ENCODE assay signal across 20 mouse cellular contexts in the genomic region with DNA sequence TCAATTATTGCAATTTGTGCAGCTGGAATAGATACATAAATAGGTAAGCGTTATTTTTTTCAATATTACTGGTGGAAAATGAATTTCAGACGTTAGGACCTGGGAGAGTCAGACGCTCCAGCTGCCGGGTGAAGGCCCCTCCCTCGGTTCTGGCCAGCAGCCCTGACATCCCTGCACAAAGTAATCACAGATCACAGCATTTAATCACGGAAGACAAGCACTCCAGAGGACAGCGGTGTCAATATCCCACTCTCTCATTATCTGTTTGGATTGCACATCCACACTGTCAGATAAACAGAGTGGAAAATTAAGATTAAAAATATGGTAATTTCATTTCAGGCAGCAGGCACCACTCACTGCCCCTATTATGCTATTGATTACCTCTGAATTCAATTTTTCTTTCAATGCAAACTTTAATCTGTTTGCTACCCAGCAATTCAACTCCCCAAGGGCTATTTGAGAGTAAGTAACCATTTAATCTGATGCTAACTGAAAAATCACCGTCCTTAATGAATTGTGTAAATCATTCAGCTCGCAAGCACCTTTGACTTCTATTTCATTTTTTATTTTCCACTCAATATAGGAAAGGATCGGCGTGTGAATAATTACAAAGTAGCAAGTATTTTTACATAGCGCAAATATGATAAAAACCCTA.
A peak's percentile ranks its signal among the peaks of the same experiment; 100 is the strongest.
DNase-seq lines count a peak whose midpoint lies in the region; ATAC-seq and TF ChIP-seq lines count a peak whose summit lies in the region.
"Had no signal": no experiment of that assay in that cellular context is flagged by ENCODE, and none has a peak within 500 bp of the region (broad histone marks: within the 10 kb centered on the region; RNA-seq: fewer than 3 reads in every experiment).

No protein-coding gene starts in this region.

- no peak for TF ChIP-seq EP300 in stomach, postnatal 0 days (optimal IDR thresholded peaks at IDR 0.05)

- H3K27me3 ChIP-seq in hindbrain, embryonic 10.5 days (ENCODE audit: insufficient read depth, poor library complexity, severe bottlenecking): peaks cover 87% of the 10 kb centered on the region
- peaks cover 12% of the 10 kb centered on the region for H3K27me3 ChIP-seq in hindbrain, embryonic 16.5 days (replicated peaks; ENCODE audit: control insufficient read depth, insufficient read depth, low read length)
- H3K27me3 ChIP-seq in forebrain, postnatal 0 days (ENCODE audit: insufficient read depth, low read length): peaks cover 39% of the 10 kb centered on the region; the same call in 1 of the 2 replicates
- peaks cover 58% of the 10 kb centered on the region for H3K27me3 ChIP-seq in midbrain, embryonic 13.5 days
- peaks cover 5% of the 10 kb centered on the region; the same call in 1 of the 2 replicates for H3K27me3 ChIP-seq in stomach, postnatal 0 days (ENCODE audit: control insufficient read depth, insufficient read depth, low read length)

- peak overlapping the region; percentile 66 for H3K4me3 ChIP-seq in hindbrain, embryonic 10.5 days
- no peak overlapping the region for H3K4me3 ChIP-seq in hindbrain, embryonic 16.5 days (ENCODE audit: low read length)
- no peak overlapping the region for H3K4me3 ChIP-seq in forebrain, postnatal 0 days (ENCODE audit: low read depth, low read length)
- no peak overlapping the region for H3K4me3 ChIP-seq in midbrain, embryonic 13.5 days (replicated peaks)
- no peak overlapping the region for H3K4me3 ChIP-seq in stomach, postnatal 0 days (ENCODE audit: low read depth, low read length)

- peaks cover 50% of the 10 kb centered on the region for H3K4me1 ChIP-seq in hindbrain, embryonic 10.5 days (replicated peaks)
- H3K4me1 ChIP-seq in hindbrain, embryonic 16.5 days (ENCODE audit: control insufficient read depth, insufficient read depth, low read depth, low read length): peaks cover 8% of the 10 kb centered on the region
- H3K4me1 ChIP-seq in forebrain, postnatal 0 days (ENCODE audit: insufficient read depth): no peaks in the 10 kb centered on the region
- peaks cover 36% of the 10 kb centered on the region for H3K4me1 ChIP-seq in midbrain, embryonic 13.5 days (replicated peaks)
- 0 out of 2 replicates have a peak, but pooled peaks cover 2% of the 10 kb centered on the region for H3K4me1 ChIP-seq in stomach, postnatal 0 days (replicated peaks; ENCODE audit: control insufficient read depth, insufficient read depth)

- no peak for DNase-seq in hindbrain, embryonic 10.5 days (ENCODE audit: low spot score)
- peak; percentile 16 for DNase-seq in forebrain, postnatal 0 days
- DNase-seq in retina, embryonic 14.5 days (ENCODE audit: low spot score): peak; percentile 75
- DNase-seq in right cerebral cortex, adult 18-20 months: no peak
- no peak for DNase-seq in stomach, postnatal 0 days (ENCODE audit: low spot score)
- DNase-seq: adrenal gland, adult 2 months; cerebellum, adult 9-10 months; gastrocnemius, postnatal 25 days; heart, postnatal 4 days; kidney, adult 11 months; lung, adult 18-20 months; lung, postnatal 36 days; right cerebral cortex, postnatal 25 days; thymus, adult 18-20 months had no signal

- H3K4me2 ChIP-seq in hindbrain, embryonic 16.5 days (ENCODE audit: low read length): no peak overlapping the region
- H3K4me2 ChIP-seq in forebrain, postnatal 0 days (ENCODE audit: low read depth): no peak overlapping the region
- H3K4me2 ChIP-seq in midbrain, embryonic 13.5 days (replicated peaks): peak overlapping the region; percentile 32; the same call in 1 of the 2 replicates
- no peak overlapping the region for H3K4me2 ChIP-seq in stomach, postnatal 0 days (replicated peaks; ENCODE audit: low read depth)

- no peak; the same call in 1 of the 2 replicates for ATAC-seq in hindbrain, embryonic 16.5 days
- no peak for ATAC-seq in forebrain, postnatal 0 days
- peak; percentile 66 for ATAC-seq in midbrain, embryonic 13.5 days
- ATAC-seq in stomach, postnatal 0 days (ENCODE audit: low FRiP score, low TSS enrichment): no peak

- H3K9me3 ChIP-seq in hindbrain, embryonic 10.5 days: no peaks in the 10 kb centered on the region
- H3K9me3 ChIP-seq in hindbrain, embryonic 16.5 days (ENCODE audit: control insufficient read depth, low read length): no peaks in the 10 kb centered on the region
- no peaks in the 10 kb centered on the region for H3K9me3 ChIP-seq in forebrain, postnatal 0 days (ENCODE audit: low read length)
- H3K9me3 ChIP-seq in midbrain, embryonic 13.5 days: no peaks in the 10 kb centered on the region
- no peaks in the 10 kb centered on the region for H3K9me3 ChIP-seq in stomach, postnatal 0 days (ENCODE audit: control insufficient read depth, low read length)
- H3K9me3 ChIP-seq: embryonic facial prominence, embryonic 13.5 days; G1E; heart, embryonic 12.5 days; limb, embryonic 15.5 days had no signal

- no peak for TF ChIP-seq CTCF in forebrain, postnatal 0 days (IDR thresholded peaks at IDR 0.05; ENCODE audit: low read depth)
- TF ChIP-seq CTCF in stomach, postnatal 0 days (IDR thresholded peaks at IDR 0.05; ENCODE audit: low read depth): no peak

- WGBS in hindbrain, embryonic 10.5 days: 20% methylated on average over 12 of the region's 12 CpGs
- 17% methylated on average over 12 of the region's 12 CpGs for WGBS in hindbrain, embryonic 16.5 days
- WGBS in forebrain, postnatal 0 days: 19% methylated on average over 12 of the region's 12 CpGs
- 6% methylated on average over 12 of the region's 12 CpGs for WGBS in midbrain, embryonic 13.5 days
- WGBS in stomach, postnatal 0 days: 40% methylated on average over 12 of the region's 12 CpGs

- no peak overlapping the region for H3K9ac ChIP-seq in hindbrain, embryonic 16.5 days (ENCODE audit: low read depth, low read length)
- no peak overlapping the region for H3K9ac ChIP-seq in forebrain, postnatal 0 days
- H3K9ac ChIP-seq in midbrain, embryonic 13.5 days (replicated peaks): no peak overlapping the region
- no peak overlapping the region for H3K9ac ChIP-seq in stomach, postnatal 0 days (ENCODE audit: low read length)
- H3K9ac ChIP-seq: limb, embryonic 15.5 days had no signal

- no peaks in the 10 kb centered on the region for H3K36me3 ChIP-seq in hindbrain, embryonic 10.5 days
- H3K36me3 ChIP-seq in hindbrain, embryonic 16.5 days (ENCODE audit: control insufficient read depth, insufficient read depth, low read length): no peaks in the 10 kb centered on the region
- no peaks in the 10 kb centered on the region for H3K36me3 ChIP-seq in forebrain, postnatal 0 days (ENCODE audit: insufficient read depth)
- H3K36me3 ChIP-seq in midbrain, embryonic 13.5 days: no peaks in the 10 kb centered on the region
- H3K36me3 ChIP-seq in stomach, postnatal 0 days (ENCODE audit: control insufficient read depth, insufficient read depth, low read length): no peaks in the 10 kb centered on the region
- H3K36me3 ChIP-seq: embryonic facial prominence, embryonic 13.5 days; G1E; heart, embryonic 12.5 days; limb, embryonic 15.5 days had no signal

- H3K27ac ChIP-seq in hindbrain, embryonic 10.5 days: 0 out of 2 replicates have a peak overlapping the region, but pooled peaks have one; percentile 2
- no peak overlapping the region for H3K27ac ChIP-seq in hindbrain, embryonic 16.5 days (ENCODE audit: low read depth, low read length)
- no peak overlapping the region for H3K27ac ChIP-seq in forebrain, postnatal 0 days (ENCODE audit: low read depth, low read length)
- no peak overlapping the region for H3K27ac ChIP-seq in midbrain, embryonic 13.5 days
- H3K27ac ChIP-seq in stomach, postnatal 0 days (replicated peaks): no peak overlapping the region
- H3K27ac ChIP-seq: embryonic facial prominence, embryonic 13.5 days; limb, embryonic 15.5 days had no signal

Comparison
In these comparisons a context has a peak if more than half of its experiments do, and no peak if none do; other contexts are left out.
1. DNase-seq: peak in forebrain, postnatal 0 days (single experiment) and retina, embryonic 14.5 days (single experiment); none in hindbrain, embryonic 10.5 days (single experiment), right cerebral cortex, adult 18-20 months (single experiment) and stomach, postnatal 0 days (single experiment).